Mouse (Mus musculus) thymus, adult 2 months (tissue): ENCODE results near the gene Iqcf1.

Experiments used
- CTCF ChIP-seq: fragments of 200-500 bp; IDR thresholded peaks from 2 replicates; pipeline ENCODE4 v1.5.1; 2012; ENCODE audit warnings: mild to moderate bottlenecking, control low read depth, low read length, moderate library complexity, borderline replicate concordance; ENCODE audit not compliant: control insufficient read depth, poor library complexity, insufficient read depth; ENCODE audit errors: extremely low read depth
- POLR2A ChIP-seq: fragments of 200-500 bp; IDR thresholded peaks from 2 replicates; pipeline ENCODE4 v1.6.1; 2012; ENCODE audit warnings: mild to moderate bottlenecking, low read length, control low read depth, moderate library complexity; ENCODE audit not compliant: control insufficient read depth, poor library complexity, insufficient read depth; ENCODE audit errors: extremely low read depth

DNA sequence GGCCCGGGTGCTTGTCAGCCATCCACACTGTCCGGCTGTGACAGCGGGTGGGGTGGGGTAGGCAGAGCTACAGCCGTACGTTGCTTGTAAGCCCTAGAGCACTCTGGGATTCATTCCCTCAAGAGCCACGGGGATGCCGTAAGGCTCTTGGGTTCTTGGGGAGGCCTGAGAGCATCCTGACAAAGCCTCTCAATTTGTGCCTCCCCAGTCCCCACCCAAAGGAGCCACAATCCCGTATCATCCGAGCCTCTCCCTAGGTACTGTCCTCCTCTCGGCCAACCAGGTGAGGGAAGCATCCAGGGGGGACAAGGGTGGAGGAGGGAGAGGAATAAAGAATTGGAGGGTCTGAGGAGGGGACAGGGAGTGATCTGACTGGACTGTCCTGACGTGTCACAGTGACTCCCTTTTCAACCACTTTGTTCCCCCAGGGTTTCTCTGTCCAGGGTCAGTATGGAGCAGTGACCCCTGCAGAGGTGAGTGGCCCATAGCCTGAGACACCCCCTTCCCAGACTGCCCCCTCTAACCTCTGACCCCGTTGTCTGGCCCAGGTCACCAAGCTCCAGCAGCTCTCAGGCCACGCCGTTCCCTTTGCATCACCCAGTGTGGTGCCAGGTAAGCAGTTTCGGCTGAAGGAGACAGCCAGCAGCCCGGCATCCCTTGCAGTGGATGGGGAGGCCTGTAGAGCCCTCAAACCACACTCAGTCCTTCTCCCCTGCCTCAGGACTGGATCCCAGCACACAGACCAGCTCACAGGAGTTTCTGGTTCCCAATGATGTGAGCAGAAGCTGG is 37.9 kb upstream of the Iqcf1 start:
- TF ChIP-seq CTCF (no peak), POLR2A (no peak)
